Mouse (Mus musculus) myocyte (in vitro differentiated cells): ENCODE results near the gene Plxna1. TPM values are rescaled to one million over a fixed set of nuclear protein-coding genes. Genes with fewer than 3 reads are reported as not detected.
A peak's percentile ranks its signal among the peaks of the same experiment; 100 is the strongest.

Source experiments
- H3K27me3 ChIP-seq: one replicate; pipeline ENCODE4 v1.6.1; 2011; ENCODE audit not compliant: control insufficient read depth, insufficient read depth, insufficient read length
- H3K36me3 ChIP-seq: one replicate; pipeline ENCODE4 v1.6.1; 2011; ENCODE audit not compliant: control insufficient read depth, insufficient read depth
- H3K4me2 ChIP-seq: one replicate; pipeline ENCODE4 v1.6.1; 2011; ENCODE audit warnings: low read depth, control low read depth
- H3K4me3 ChIP-seq: one replicate; pipeline ENCODE4 v1.5.1; 2011; ENCODE audit warnings: mild to moderate bottlenecking, control low read depth, moderate library complexity
- H3K79me2 ChIP-seq: one replicate; pipeline ENCODE4 v1.6.1; 2011; ENCODE audit not compliant: control insufficient read depth, insufficient read depth
- H3ac ChIP-seq: one replicate; pipeline ENCODE4 v1.6.1; 2011; ENCODE audit not compliant: control insufficient read depth, insufficient read length
- CEBPB ChIP-seq: IDR thresholded peaks from 2 replicates; pipeline ENCODE4 v1.6.1; 2011; ENCODE audit warnings: mild to moderate bottlenecking, moderate library complexity; ENCODE audit not compliant: poor library complexity, insufficient read depth, severe bottlenecking
- E2F4 ChIP-seq: IDR thresholded peaks from one replicate; pipeline ENCODE4 v1.6.1; 2011; ENCODE audit warnings: mild to moderate bottlenecking, control low read depth, moderate library complexity; ENCODE audit not compliant: insufficient read depth
- MAX ChIP-seq: IDR thresholded peaks from one replicate; pipeline ENCODE4 v1.6.1; 2011; ENCODE audit warnings: low read depth, mild to moderate bottlenecking, control low read depth
- MYOD1 ChIP-seq, 3 experiments: IDR thresholded peaks; one replicate each; pipeline ENCODE4 v1.6.1; 2011; ENCODE audit warnings: control low read depth in 2 of 3, low read depth in 2 of 3, mild to moderate bottlenecking in 2 of 3, moderate library complexity in 1 of 3; ENCODE audit not compliant: insufficient read length in 2 of 3, control insufficient read depth in 1 of 3
- MYOG ChIP-seq, 3 experiments: IDR thresholded peaks; one replicate each; pipeline ENCODE4 v1.6.1; 2011; ENCODE audit warnings: control low read depth in 2 of 3, low read depth in 2 of 3, mild to moderate bottlenecking in 2 of 3; ENCODE audit not compliant: insufficient read length in 2 of 3, control insufficient read depth in 1 of 3, insufficient read depth in 1 of 3
- POLR2A ChIP-seq: IDR thresholded peaks from one replicate; pipeline ENCODE4 v1.6.1; 2011; ENCODE audit warnings: low read depth, mild to moderate bottlenecking, control low read depth, moderate library complexity; ENCODE audit not compliant: insufficient read length
- POLR2AphosphoS2 ChIP-seq: IDR thresholded peaks from one replicate; pipeline ENCODE4 v1.6.1; 2011; ENCODE audit warnings: low read depth, control low read depth; ENCODE audit not compliant: insufficient read length
- REST ChIP-seq: IDR thresholded peaks from one replicate; pipeline ENCODE4 v1.6.1; 2011; ENCODE audit warnings: mild to moderate bottlenecking, control low read depth, moderate library complexity; ENCODE audit not compliant: insufficient read depth, insufficient read length
- SRF ChIP-seq: IDR thresholded peaks from one replicate; pipeline ENCODE4 v1.6.1; 2011; ENCODE audit warnings: low read depth; ENCODE audit not compliant: control insufficient read depth, insufficient read length
- TCF12 ChIP-seq: IDR thresholded peaks from one replicate; pipeline ENCODE4 v1.6.1; 2011; ENCODE audit warnings: mild to moderate bottlenecking, control low read depth; ENCODE audit not compliant: poor library complexity, insufficient read depth, severe bottlenecking
- TCF3 ChIP-seq: IDR thresholded peaks from one replicate; pipeline ENCODE4 v1.6.1; 2011; ENCODE audit warnings: low read depth, control low read depth; ENCODE audit not compliant: insufficient read length
- USF1 ChIP-seq: IDR thresholded peaks from one replicate; pipeline ENCODE4 v1.6.1; 2011; ENCODE audit warnings: low read depth, mild to moderate bottlenecking, control low read depth, moderate library complexity
- polyA plus RNA-seq: library from polyadenylated mRNA; unstranded; fragments of >200 nt; fragmentation: generic; extraction: Trizol; gene quantifications from one replicate; pipeline ENCODE4 v1.2.1, GENCODE M21; 2012; ENCODE audit warnings: missing spikeins

Gene Plxna1
- polyA plus RNA-seq, 1 experiment = 64.4 TPM

GRCm38 (mm10) chr6:89393820-89394219 lies 31.4 kb upstream of the Plxna1 start:
- Histone ChIP-seq H3K36me3 (no peaks in the 10 kb centered on the region), H3K27me3 (no peaks in the 10 kb centered on the region), H3K4me3 (no peak overlapping the region), H3K4me2 (no peak overlapping the region), H3K79me2 (no peaks in the 10 kb centered on the region), H3ac (no peak overlapping the region)
- TF ChIP-seq POLR2AphosphoS2 = no peak
- TF ChIP-seq MYOD1 (IDR thresholded peaks at IDR 0.05; ENCODE audit: control insufficient read depth in 1 of 3, insufficient read length in 2 of 3, low read depth in 2 of 3) = no peak
- TF ChIP-seq E2F4 = no peak
- no peak for TF ChIP-seq REST
- TF ChIP-seq MYOG (IDR thresholded peaks at IDR 0.05; ENCODE audit: control insufficient read depth in 1 of 3, insufficient read depth in 1 of 3, insufficient read length in 2 of 3, low read depth in 2 of 3) = no peak
- no peak for TF ChIP-seq POLR2A
- no peak for TF ChIP-seq CEBPB
- no peak for TF ChIP-seq TCF3
- TF ChIP-seq SRF = no peak
- no peak for TF ChIP-seq TCF12
- TF ChIP-seq USF1 = no peak
- no peak for TF ChIP-seq MAX

DNA sequence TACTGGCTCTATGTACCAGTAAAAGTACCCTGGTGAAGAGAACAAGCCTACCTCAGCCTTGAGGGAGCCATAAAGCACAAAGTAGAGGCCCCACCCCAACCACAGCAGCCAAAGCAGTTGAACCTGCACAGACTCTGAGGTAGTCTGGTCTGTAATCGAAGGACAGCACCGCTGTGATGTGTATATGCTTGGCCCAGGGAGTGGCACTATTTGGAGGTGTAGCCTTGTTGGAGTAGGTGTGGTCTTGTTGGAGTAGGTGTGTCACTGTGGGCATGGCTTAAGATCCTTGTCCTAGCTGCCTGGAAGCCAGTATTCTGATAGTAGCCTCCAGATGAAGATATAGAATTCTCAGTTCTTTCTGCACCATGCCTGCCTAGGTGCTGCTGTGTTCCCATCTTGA lies 29.8 kb upstream of the Plxna1 start:
- Histone ChIP-seq H3K4me2 (no peak overlapping the region), H3K27me3 (no peaks in the 10 kb centered on the region), H3K36me3 (no peaks in the 10 kb centered on the region), H3K4me3 (no peak overlapping the region), H3K79me2 (no peaks in the 10 kb centered on the region), H3ac (no peak overlapping the region)
- TF ChIP-seq SRF = no peak
- TF ChIP-seq USF1 = no peak
- no peak for TF ChIP-seq TCF12
- TF ChIP-seq TCF3 = no peak
- no peak for TF ChIP-seq MYOG (IDR thresholded peaks at IDR 0.05; ENCODE audit: control insufficient read depth in 1 of 3, insufficient read depth in 1 of 3, insufficient read length in 2 of 3, low read depth in 2 of 3)
- no peak for TF ChIP-seq REST
- no peak for TF ChIP-seq MAX
- no peak for TF ChIP-seq E2F4
- TF ChIP-seq POLR2AphosphoS2 = no peak
- TF ChIP-seq CEBPB = no peak
- TF ChIP-seq MYOD1 (IDR thresholded peaks at IDR 0.05; ENCODE audit: control insufficient read depth in 1 of 3, insufficient read length in 2 of 3, low read depth in 2 of 3) = no peak
- no peak for TF ChIP-seq POLR2A

DNA sequence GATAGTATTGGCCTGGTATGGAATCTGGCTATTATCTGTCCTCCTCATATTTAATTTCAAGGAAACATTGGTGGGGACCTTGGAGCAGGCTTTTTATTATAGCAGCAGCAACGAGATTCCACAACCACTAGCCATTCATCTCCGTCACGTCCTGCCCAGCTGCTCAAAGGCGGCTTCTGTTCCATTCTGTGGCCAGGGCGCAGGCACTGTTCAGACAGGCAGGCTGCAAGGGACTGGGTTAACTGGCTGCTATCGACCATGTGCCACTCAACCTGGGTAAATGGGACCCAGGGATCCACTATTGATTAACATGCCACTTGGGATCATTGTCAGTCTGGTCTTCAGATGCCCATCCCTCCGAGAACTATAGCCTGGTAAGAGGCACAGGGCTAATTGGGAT lies 27.4 kb upstream of the Plxna1 start:
- Histone ChIP-seq H3K27me3 (no peaks in the 10 kb centered on the region), H3K79me2 (no peaks in the 10 kb centered on the region), H3K4me3 (no peak overlapping the region), H3ac (no peak overlapping the region), H3K36me3 (no peaks in the 10 kb centered on the region), H3K4me2 (no peak overlapping the region)
- no peak for TF ChIP-seq MYOD1 (IDR thresholded peaks at IDR 0.05; ENCODE audit: control insufficient read depth in 1 of 3, insufficient read length in 2 of 3, low read depth in 2 of 3)
- TF ChIP-seq MYOG (IDR thresholded peaks at IDR 0.05; ENCODE audit: control insufficient read depth in 1 of 3, insufficient read depth in 1 of 3, insufficient read length in 2 of 3, low read depth in 2 of 3) = peak in 1 of 3 experiments; percentile 12

DNA sequence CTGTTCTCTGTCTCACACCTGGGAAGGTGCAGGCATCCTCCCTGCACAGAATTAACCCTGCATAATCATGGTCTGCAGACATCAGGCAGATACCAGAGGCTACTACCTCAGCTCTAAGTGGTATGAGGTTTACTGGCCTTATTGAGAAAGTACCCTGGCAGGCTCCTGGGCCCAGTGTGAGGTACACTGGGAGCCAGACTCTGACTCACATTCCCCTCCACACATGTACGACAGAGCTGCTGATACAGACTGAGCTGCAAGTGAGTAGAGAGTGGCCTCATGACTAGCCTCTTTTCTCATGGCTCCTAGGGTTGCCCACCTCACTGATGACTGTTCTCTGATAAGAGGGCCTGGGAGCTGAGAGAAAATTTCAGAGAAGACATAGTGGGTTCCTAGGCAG lies 24.5 kb upstream of the Plxna1 start:
- Histone ChIP-seq H3K4me2 (no peak overlapping the region), H3K36me3 (no peaks in the 10 kb centered on the region), H3K4me3 (no peak overlapping the region), H3K27me3 (no peaks in the 10 kb centered on the region), H3K79me2 (no peaks in the 10 kb centered on the region), H3ac (no peak overlapping the region)
- TF ChIP-seq POLR2A (no peak), TCF12 (no peak), USF1 (no peak), CEBPB (no peak)

DNA sequence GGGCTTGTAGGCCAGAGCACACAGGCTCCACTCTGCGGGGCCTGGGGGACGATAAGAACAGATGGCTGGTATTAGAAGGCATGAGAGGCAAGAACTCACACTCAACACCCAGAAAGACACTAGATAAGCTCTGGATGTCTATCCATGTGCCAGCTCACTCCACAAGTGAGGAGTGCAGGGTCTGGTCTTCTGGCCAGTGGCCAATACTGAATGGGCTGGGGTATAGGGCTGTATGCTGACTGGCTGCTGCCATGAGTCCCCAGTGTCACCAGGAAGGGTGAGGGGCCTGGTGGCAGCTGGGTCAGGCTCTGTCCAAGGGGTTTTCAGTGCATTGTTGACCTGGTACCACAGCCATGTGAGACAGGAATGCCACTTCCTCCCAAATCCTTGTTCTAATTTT lies 22.3 kb upstream of the Plxna1 start:
- Histone ChIP-seq H3K79me2 (no peaks in the 10 kb centered on the region), H3ac (no peak overlapping the region), H3K4me2 (no peak overlapping the region), H3K36me3 (no peaks in the 10 kb centered on the region), H3K27me3 (no peaks in the 10 kb centered on the region), H3K4me3 (no peak overlapping the region)
- TF ChIP-seq REST (no peak), POLR2A (no peak), TCF12 (no peak), TCF3 (no peak), E2F4 (no peak), MAX (no peak), MYOD1 (IDR thresholded peaks at IDR 0.05; ENCODE audit: control insufficient read depth in 1 of 3, insufficient read length in 2 of 3, low read depth in 2 of 3) (no peak), MYOG (IDR thresholded peaks at IDR 0.05; ENCODE audit: control insufficient read depth in 1 of 3, insufficient read depth in 1 of 3, insufficient read length in 2 of 3, low read depth in 2 of 3) (no peak), POLR2AphosphoS2 (no peak), USF1 (no peak)
